Mouse (Mus musculus) kidney, embryonic 14.5 days (tissue): ENCODE measurements around the gene Tox4. TPM values are rescaled to one million over a fixed set of nuclear protein-coding genes. Genes with fewer than 3 reads are reported as not detected.
"Not testable (repeated sequence)": the region's sequence is repeated elsewhere in the genome, so short reads cannot be mapped to it uniquely, and the experiment has no call there.

Experiments
- ATAC-seq: fragments of 200-750 bp; cut with Nextera tagmentation; 2 replicates; pipeline ENCODE4 v1.8.0; 2017; ENCODE audit warnings: moderate number of reproducible peaks, mild to moderate bottlenecking, moderate TSS enrichment, moderate library complexity; ENCODE audit not compliant: low FRiP score, low TSS enrichment
- H3K27ac ChIP-seq: fragments of 300-500 bp; sonication (generic); 2 replicates; pipeline ENCODE4 v1.5.1; 2014; ENCODE audit warnings: low read depth, mild to moderate bottlenecking, low read length, moderate library complexity, mixed read lengths
- H3K27me3 ChIP-seq: fragments of 300-500 bp; sonication (generic); 2 replicates; pipeline ENCODE4 v1.6.1; 2014; ENCODE audit warnings: mild to moderate bottlenecking, low read length; ENCODE audit not compliant: control insufficient read depth, insufficient read depth
- H3K36me3 ChIP-seq: fragments of 300-500 bp; sonication (generic); 2 replicates; pipeline ENCODE4 v1.6.1; 2014; ENCODE audit warnings: low read length, mixed read lengths; ENCODE audit not compliant: control insufficient read depth, insufficient read depth
- H3K4me1 ChIP-seq: fragments of 300-500 bp; sonication (generic); 2 replicates; pipeline ENCODE4 v1.6.1; 2014; ENCODE audit warnings: low read length, mixed read lengths; ENCODE audit not compliant: control insufficient read depth, insufficient read depth
- H3K4me2 ChIP-seq: fragments of 300-500 bp; sonication (generic); replicated peaks from 2 replicates; pipeline ENCODE4 v1.6.1; 2014; ENCODE audit warnings: low read depth, mild to moderate bottlenecking, low read length
- H3K4me3 ChIP-seq: fragments of 300-500 bp; sonication (generic); 2 replicates; pipeline ENCODE4 v1.5.1; 2014; ENCODE audit warnings: mild to moderate bottlenecking, low read length
- H3K9ac ChIP-seq: fragments of 300-500 bp; sonication (generic); 2 replicates; pipeline ENCODE4 v1.6.1; 2014; ENCODE audit warnings: low read depth, mild to moderate bottlenecking, low read length, moderate library complexity
- H3K9me3 ChIP-seq: fragments of 300-500 bp; sonication (generic); 2 replicates; pipeline ENCODE4 v1.6.1; 2016; ENCODE audit warnings: low read length; ENCODE audit not compliant: control insufficient read depth
- WGBS: fragments of 180-500 bp; shearing (Covaris S2); extraction: QIAGEN DNeasy Blood & Tissue Kit; methylation state at CpG from one replicate; pipeline ENCODE4 v1.1.7; 2014; 5-methylcytosine and 5-hydroxymethylcytosine counted together
- polyA plus RNA-seq: library from polyadenylated mRNA; unstranded; fragments of >200 nt; fragmentation: Nextera tagmentation; extraction: Ambion mirVana; gene quantifications from 2 replicates; pipeline ENCODE4 v1.2.1, GENCODE M21; 2014

Gene Tox4
- polyA plus RNA-seq, 1 experiment from 2014 or later, result 54.7 TPM

DNA sequence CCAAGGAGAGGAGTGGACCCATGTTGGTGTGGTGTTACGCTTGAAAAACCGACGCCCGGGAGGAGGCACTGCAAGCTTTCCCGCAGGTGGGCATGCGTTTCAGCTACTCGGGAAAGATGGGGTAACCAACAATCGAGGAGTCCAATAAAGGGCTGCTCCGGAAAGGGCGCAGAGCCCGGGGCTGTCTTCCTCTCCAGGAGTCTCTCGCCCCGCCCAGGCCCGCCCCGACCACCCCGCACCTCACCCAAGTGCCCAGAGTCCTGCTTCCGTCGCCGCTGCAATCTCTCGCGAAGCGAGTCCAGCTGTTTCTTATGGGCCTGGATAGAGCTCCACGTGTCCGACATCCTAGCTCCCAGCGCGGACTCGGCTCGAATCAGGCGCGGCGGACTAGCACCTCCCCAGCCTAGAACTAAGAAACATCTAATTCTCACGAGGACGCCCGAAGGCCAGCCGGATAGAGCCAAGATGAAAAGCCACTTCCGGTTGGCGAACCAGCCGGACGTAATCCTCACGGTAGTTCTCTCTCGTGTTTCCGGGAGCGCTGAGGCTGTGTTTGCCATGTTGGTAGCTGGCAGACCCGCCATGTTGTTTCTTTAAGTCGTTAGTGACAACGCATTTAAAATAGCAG lies 25.8 kb downstream of the Tox4 start, which contains the start of gene Mettl3:
Mettl3 (minus strand) TSS at position 485 of the 628 bp plus-strand sequence.
- 1% methylated on average over 46 of the region's 46 CpGs for WGBS
- H3K36me3 ChIP-seq, result peaks cover 10% of the 10 kb centered on the region
- H3K27me3 ChIP-seq, result no peaks in the 10 kb centered on the region
- ATAC-seq, result peak; percentile 94
- H3K27ac ChIP-seq, result peak within 1 kb of the TSS; percentile 88
- no peaks in the 10 kb centered on the region for H3K9me3 ChIP-seq
- H3K4me2 ChIP-seq, result peak within 1 kb of the TSS; percentile 68
- H3K4me1 ChIP-seq, result peaks cover 3% of the 10 kb centered on the region; the same call in 1 of the 2 replicates
- H3K4me3 ChIP-seq, result peak within 1 kb of the TSS; percentile 81
- H3K9ac ChIP-seq, result peak within 1 kb of the TSS; percentile 77

DNA sequence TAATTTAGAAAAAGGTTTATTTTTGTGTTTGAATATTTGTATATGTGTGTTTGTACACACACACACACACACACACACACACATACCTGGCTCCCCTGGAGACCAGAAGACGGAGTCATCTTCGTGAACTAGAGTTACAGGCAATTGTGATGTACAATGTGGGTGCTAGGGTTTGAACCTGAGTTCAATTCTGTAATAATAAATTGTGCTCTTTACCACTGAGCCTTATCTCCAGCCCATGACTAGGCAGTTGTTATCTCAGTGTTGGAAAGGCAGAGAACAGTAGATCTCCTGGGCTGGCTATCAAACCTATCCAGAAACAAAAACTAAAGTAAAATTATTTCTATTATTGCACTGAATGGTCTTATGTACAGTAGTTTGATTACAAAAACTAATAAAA lies 27.2 kb downstream of the Tox4 start:
- ATAC-seq, result no peak
- no peak overlapping the region for H3K27ac ChIP-seq
- H3K27me3 ChIP-seq, result no peaks in the 10 kb centered on the region
- no peaks in the 10 kb centered on the region; the same call in 1 of the 2 replicates for H3K9me3 ChIP-seq
- H3K4me1 ChIP-seq, result peaks cover 3% of the 10 kb centered on the region; the same call in 1 of the 2 replicates
- peaks cover 13% of the 10 kb centered on the region for H3K36me3 ChIP-seq
- H3K4me2 ChIP-seq, result no peak overlapping the region
- no peak overlapping the region for H3K9ac ChIP-seq
- WGBS, result 97% methylated on average over 2 of the region's 2 CpGs
- H3K4me3 ChIP-seq, result no peak overlapping the region

DNA sequence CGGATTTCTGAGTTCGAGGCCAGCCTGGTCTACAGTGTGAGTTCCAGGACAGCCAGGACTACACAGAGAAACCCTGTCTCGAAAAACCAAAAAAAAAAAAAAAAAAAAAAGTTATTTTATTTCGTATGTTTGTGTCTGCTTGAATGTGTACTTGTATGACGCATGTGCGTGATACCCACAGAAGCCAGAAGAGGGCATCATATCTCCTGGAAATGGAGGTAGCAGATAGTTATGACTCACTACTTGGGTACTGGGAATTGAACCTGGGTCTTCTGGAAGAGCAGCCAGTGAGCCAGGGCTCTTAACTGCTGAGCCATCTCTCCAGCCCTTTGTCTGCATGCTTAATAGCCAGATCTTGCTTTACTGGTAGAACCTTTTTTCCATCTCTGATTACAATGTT lies 31.4 kb downstream of the Tox4 start:
- WGBS, result 94% methylated on average over 5 of the region's 6 CpGs
- ATAC-seq, H3K9me3 ChIP-seq, H3K4me3 ChIP-seq, H3K4me2 ChIP-seq, H3K27me3 ChIP-seq, H3K27ac ChIP-seq, H3K9ac ChIP-seq: not testable (repeated sequence)
- H3K4me1 ChIP-seq, result peaks cover 15% of the 10 kb centered on the region; the same call in 1 of the 2 replicates
- peaks cover 47% of the 10 kb centered on the region for H3K36me3 ChIP-seq

DNA sequence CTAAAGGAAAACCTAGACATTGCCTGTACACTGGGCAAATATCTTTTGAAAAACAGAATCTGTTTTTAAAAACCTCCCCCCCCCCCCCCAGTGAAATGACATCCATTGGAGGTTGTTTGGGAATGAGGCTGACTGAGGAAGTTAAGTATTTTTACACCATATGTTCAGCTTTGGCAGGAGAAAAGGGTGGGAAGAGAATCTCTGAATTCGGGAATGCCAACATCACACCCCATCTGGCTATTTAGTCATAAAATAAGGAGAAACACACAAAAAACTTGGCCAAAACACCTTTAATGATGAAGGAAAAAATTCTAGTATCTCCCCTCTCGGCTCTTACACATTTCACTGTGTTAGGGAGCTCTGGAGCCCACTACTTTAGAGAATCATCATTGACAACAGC lies 32.0 kb downstream of the Tox4 start:
- no peak overlapping the region for H3K27ac ChIP-seq
- 88% methylated on average over 2 of the region's 2 CpGs for WGBS
- peaks cover 10% of the 10 kb centered on the region for H3K9me3 ChIP-seq
- H3K27me3 ChIP-seq, result no peaks in the 10 kb centered on the region
- no peak overlapping the region for H3K9ac ChIP-seq
- peaks cover 47% of the 10 kb centered on the region for H3K36me3 ChIP-seq
- no peak overlapping the region for H3K4me3 ChIP-seq
- H3K4me1 ChIP-seq, result peaks cover 16% of the 10 kb centered on the region; the same call in 1 of the 2 replicates
- H3K4me2 ChIP-seq, result no peak overlapping the region
- no peak for ATAC-seq

- Histone ChIP-seq H3K4me3 (peak overlapping the region; percentile 68), H3K4me2 (peak overlapping the region; percentile 93), H3K4me1 (peaks cover 16% of the 10 kb centered on the region; the same call in 1 of the 2 replicates)
Observed at GRCm38 (mm10) chr14:52313931-52314807, 35.2 kb downstream of the Tox4 start.

DNA sequence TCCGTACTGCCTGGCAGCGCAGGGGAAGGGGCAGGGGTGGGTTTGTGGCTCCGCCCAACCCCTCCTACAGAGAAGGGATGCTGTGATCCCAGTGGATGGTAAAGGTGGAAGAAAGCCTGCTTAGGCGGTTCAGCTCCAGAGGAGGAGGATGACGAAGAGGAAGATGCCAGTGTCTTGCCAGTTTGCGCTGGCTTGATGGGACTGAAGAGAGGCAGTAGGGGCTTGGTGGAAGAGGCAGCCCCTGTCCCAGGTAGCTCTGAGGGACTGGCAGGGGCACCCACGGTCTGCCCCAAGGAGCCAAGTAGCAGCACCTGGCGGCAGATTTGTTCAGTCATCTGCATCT lies 35.8 kb downstream of the Tox4 start:
- peak overlapping the region; percentile 68 for H3K4me3 ChIP-seq
- peaks cover 10% of the 10 kb centered on the region for H3K9me3 ChIP-seq
- peak overlapping the region; percentile 80; the same call in 1 of the 2 replicates for H3K9ac ChIP-seq
- H3K27me3 ChIP-seq, result no peaks in the 10 kb centered on the region
- H3K36me3 ChIP-seq, result peaks cover 40% of the 10 kb centered on the region
- H3K4me2 ChIP-seq, result peak overlapping the region; percentile 93
- 40% methylated on average over 8 of the region's 8 CpGs for WGBS
- H3K27ac ChIP-seq, result no peak overlapping the region
- H3K4me1 ChIP-seq, result peaks cover 16% of the 10 kb centered on the region; the same call in 1 of the 2 replicates
- no peak for ATAC-seq

More at GRCm38 (mm10) chr14:52313931-52314807, 35.2 kb downstream of the Tox4 start:
- no peak for ATAC-seq
- no peaks in the 10 kb centered on the region for H3K27me3 ChIP-seq
- H3K36me3 ChIP-seq, result peaks cover 42% of the 10 kb centered on the region
- no peak overlapping the region for H3K9ac ChIP-seq
- 87% methylated on average over 26 of the region's 26 CpGs for WGBS
- peaks cover 10% of the 10 kb centered on the region for H3K9me3 ChIP-seq
- no peak overlapping the region for H3K27ac ChIP-seq

DNA sequence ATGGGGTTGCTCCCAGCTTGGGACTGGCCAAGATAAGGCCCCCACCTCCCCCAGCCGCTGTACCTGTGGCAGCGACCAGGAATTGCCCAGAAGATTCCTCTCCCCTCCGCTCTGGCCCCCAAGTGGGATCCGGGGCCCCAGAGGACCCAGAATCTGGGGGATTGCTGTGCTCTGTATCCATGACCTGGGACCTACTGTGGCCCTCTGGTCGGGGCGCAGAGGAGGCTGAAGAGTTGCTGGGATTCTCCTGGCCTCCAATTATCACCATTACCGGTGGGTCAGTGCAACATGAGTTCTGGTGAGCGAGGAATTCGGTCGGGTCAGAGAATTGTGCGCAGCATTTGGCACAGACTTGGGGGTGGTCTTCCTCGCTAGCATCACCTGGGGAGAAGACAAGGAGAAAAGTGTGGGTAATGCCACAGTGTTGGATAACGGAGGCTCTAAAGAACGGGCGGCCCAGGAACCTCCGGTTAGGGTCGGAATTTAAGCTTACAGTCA lies 36.4 kb downstream of the Tox4 start:
- Histone ChIP-seq H3K27ac (peak overlapping the region; percentile 93), H3K9ac (peak overlapping the region; percentile 80), H3K4me2 (peak overlapping the region; percentile 93), H3K4me3 (peak overlapping the region; percentile 68), H3K27me3 (no peaks in the 10 kb centered on the region), H3K36me3 (peaks cover 39% of the 10 kb centered on the region), H3K4me1 (peaks cover 16% of the 10 kb centered on the region; the same call in 1 of the 2 replicates), H3K9me3 (peaks cover 10% of the 10 kb centered on the region)
- no peak for ATAC-seq
- WGBS, result 6% methylated on average over 17 of the region's 17 CpGs

DNA sequence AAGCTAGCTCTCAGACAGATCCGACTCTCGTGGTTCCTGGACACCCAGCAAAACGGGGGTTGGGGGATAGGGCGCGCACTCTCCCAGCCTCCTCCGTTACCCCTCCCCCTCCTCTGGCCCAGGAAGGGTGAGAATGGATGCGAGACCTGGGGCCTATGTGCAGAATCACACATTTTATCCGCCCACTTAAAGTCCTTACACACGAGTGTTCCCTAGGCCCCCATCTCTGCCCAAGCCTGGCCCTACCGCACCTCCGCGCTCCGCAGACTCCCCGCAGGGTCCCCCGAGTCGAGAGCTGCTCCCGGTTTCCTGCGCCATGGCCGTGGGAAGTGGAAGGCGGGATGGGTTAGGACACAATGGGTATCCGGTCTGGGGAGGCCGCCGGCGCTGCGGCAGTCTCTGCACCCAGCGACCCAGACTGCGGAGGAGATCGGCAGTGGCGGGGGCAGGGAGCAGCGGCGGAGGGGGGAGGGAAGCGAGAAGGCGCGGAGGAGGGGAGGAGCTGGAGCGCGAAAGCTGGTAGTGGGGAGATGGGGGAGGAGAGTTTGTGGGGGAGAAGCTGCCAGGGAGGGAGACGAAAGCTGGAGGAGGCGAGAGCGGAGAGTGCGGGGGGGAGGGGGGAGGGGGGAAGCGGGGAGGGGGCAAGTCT lies 37.0 kb downstream of the Tox4 start:
- H3K9me3 ChIP-seq, result peaks cover 10% of the 10 kb centered on the region; the same call in 1 of the 2 replicates
- peak; percentile 88 for ATAC-seq
- peak overlapping the region; percentile 80 for H3K9ac ChIP-seq
- peak overlapping the region; percentile 93 for H3K27ac ChIP-seq
- H3K36me3 ChIP-seq, result peaks cover 34% of the 10 kb centered on the region
- H3K27me3 ChIP-seq, result no peaks in the 10 kb centered on the region
- peaks cover 16% of the 10 kb centered on the region; the same call in 1 of the 2 replicates for H3K4me1 ChIP-seq
- H3K4me2 ChIP-seq, result peak overlapping the region; percentile 93
- H3K4me3 ChIP-seq, result peak overlapping the region; percentile 68
- WGBS, result 1% methylated on average over 37 of the region's 41 CpGs
